Mouse (Mus musculus): ENCODE results near the gene Bnc2. TPM values are rescaled to one million over a fixed set of nuclear protein-coding genes. Genes with fewer than 3 reads are reported as not detected.

Bnc2 gene
- polyA plus RNA-seq, 1 experiment: 6.4 TPM

- Histone ChIP-seq H3K36me3 (ENCODE audit: control insufficient read depth, insufficient read depth) (no peaks in the 10 kb centered on the region), H3K4me3 (no peak overlapping the region), H3K27me3 (ENCODE audit: control insufficient read depth, insufficient read depth, insufficient read length) (no peaks in the 10 kb centered on the region), H3ac (ENCODE audit: control insufficient read depth, insufficient read length) (no peak overlapping the region), H3K79me2 (ENCODE audit: control insufficient read depth, insufficient read depth) (peaks cover 66% of the 10 kb centered on the region), H3K4me2 (ENCODE audit: low read depth) (no peak overlapping the region)
- peak; percentile 47; the same call in 1 of the 2 replicates for TF ChIP-seq CEBPB (IDR thresholded peaks at IDR 0.05; ENCODE audit: insufficient read depth, poor library complexity, severe bottlenecking)
- no peak for TF ChIP-seq MYOD1 (IDR thresholded peaks at IDR 0.05; ENCODE audit: control insufficient read depth in 1 of 3, insufficient read length in 2 of 3, low read depth in 2 of 3)
Measured at GRCm38 (mm10) chr4:84621785-84622184, 53.3 kb downstream of the Bnc2 start.

GRCm38 (mm10) chr4:84609861-84610260 lies 65.2 kb downstream of the Bnc2 start:
- Histone ChIP-seq H3K4me2 (ENCODE audit: low read depth) (no peak overlapping the region), H3K79me2 (ENCODE audit: control insufficient read depth, insufficient read depth) (peaks cover 39% of the 10 kb centered on the region), H3K36me3 (ENCODE audit: control insufficient read depth, insufficient read depth) (no peaks in the 10 kb centered on the region), H3ac (ENCODE audit: control insufficient read depth, insufficient read length) (no peak overlapping the region), H3K27me3 (ENCODE audit: control insufficient read depth, insufficient read depth, insufficient read length) (no peaks in the 10 kb centered on the region), H3K4me3 (no peak overlapping the region)
- no peak for TF ChIP-seq TCF12 (IDR thresholded peaks at IDR 0.05; ENCODE audit: insufficient read depth, poor library complexity, severe bottlenecking)
- TF ChIP-seq SRF (IDR thresholded peaks at IDR 0.05; ENCODE audit: control insufficient read depth, insufficient read length, low read depth): no peak
- TF ChIP-seq CEBPB (IDR thresholded peaks at IDR 0.05; ENCODE audit: insufficient read depth, poor library complexity, severe bottlenecking): no peak
- no peak for TF ChIP-seq MAX (IDR thresholded peaks at IDR 0.05; ENCODE audit: low read depth)
- TF ChIP-seq POLR2A (IDR thresholded peaks at IDR 0.05; ENCODE audit: insufficient read length, low read depth): no peak
- no peak for TF ChIP-seq TCF3 (IDR thresholded peaks at IDR 0.05; ENCODE audit: insufficient read length, low read depth)
- TF ChIP-seq E2F4 (IDR thresholded peaks at IDR 0.05; ENCODE audit: insufficient read depth): no peak
- TF ChIP-seq REST (IDR thresholded peaks at IDR 0.05; ENCODE audit: insufficient read depth, insufficient read length): no peak
- TF ChIP-seq USF1 (IDR thresholded peaks at IDR 0.05; ENCODE audit: low read depth): no peak
- TF ChIP-seq MYOG (IDR thresholded peaks at IDR 0.05; ENCODE audit: control insufficient read depth in 1 of 3, insufficient read depth in 1 of 3, insufficient read length in 2 of 3, low read depth in 2 of 3): no peak
- no peak for TF ChIP-seq MYOD1 (IDR thresholded peaks at IDR 0.05; ENCODE audit: control insufficient read depth in 1 of 3, insufficient read length in 2 of 3, low read depth in 2 of 3)
- no peak for TF ChIP-seq POLR2AphosphoS2 (IDR thresholded peaks at IDR 0.05; ENCODE audit: insufficient read length, low read depth)

- Histone ChIP-seq H3ac (ENCODE audit: control insufficient read depth, insufficient read length) (no peak overlapping the region), H3K27me3 (ENCODE audit: control insufficient read depth, insufficient read depth, insufficient read length) (no peaks in the 10 kb centered on the region), H3K79me2 (ENCODE audit: control insufficient read depth, insufficient read depth) (peaks cover 65% of the 10 kb centered on the region), H3K4me3 (no peak overlapping the region), H3K36me3 (ENCODE audit: control insufficient read depth, insufficient read depth) (no peaks in the 10 kb centered on the region), H3K4me2 (ENCODE audit: low read depth) (no peak overlapping the region)
- TF ChIP-seq USF1 (IDR thresholded peaks at IDR 0.05; ENCODE audit: low read depth): no peak
Measured at GRCm38 (mm10) chr4:84604461-84604860, 70.6 kb downstream of the Bnc2 start.

- H3K36me3 ChIP-seq (ENCODE audit: control insufficient read depth, insufficient read depth): peaks cover 6% of the 10 kb centered on the region
- peaks cover 36% of the 10 kb centered on the region for H3K79me2 ChIP-seq (ENCODE audit: control insufficient read depth, insufficient read depth)
- TF ChIP-seq TCF3 (IDR thresholded peaks at IDR 0.05; ENCODE audit: insufficient read length, low read depth) (no peak), MAX (IDR thresholded peaks at IDR 0.05; ENCODE audit: low read depth) (no peak), REST (IDR thresholded peaks at IDR 0.05; ENCODE audit: insufficient read depth, insufficient read length) (no peak), TCF12 (IDR thresholded peaks at IDR 0.05; ENCODE audit: insufficient read depth, poor library complexity, severe bottlenecking) (no peak), MYOG (IDR thresholded peaks at IDR 0.05; ENCODE audit: control insufficient read depth in 1 of 3, insufficient read depth in 1 of 3, insufficient read length in 2 of 3, low read depth in 2 of 3) (no peak), SRF (IDR thresholded peaks at IDR 0.05; ENCODE audit: control insufficient read depth, insufficient read length, low read depth) (no peak), USF1 (IDR thresholded peaks at IDR 0.05; ENCODE audit: low read depth) (no peak)
- no peaks in the 10 kb centered on the region for H3K27me3 ChIP-seq (ENCODE audit: control insufficient read depth, insufficient read depth, insufficient read length)
- H3K4me2 ChIP-seq (ENCODE audit: low read depth): no peak overlapping the region
- H3K4me3 ChIP-seq: no peak overlapping the region
- H3ac ChIP-seq (ENCODE audit: control insufficient read depth, insufficient read length): no peak overlapping the region
Measured at GRCm38 (mm10) chr4:84580260-84580952, 94.7 kb downstream of the Bnc2 start.

- no peaks in the 10 kb centered on the region for H3K27me3 ChIP-seq (ENCODE audit: control insufficient read depth, insufficient read depth, insufficient read length)
- no peak for TF ChIP-seq CEBPB (IDR thresholded peaks at IDR 0.05; ENCODE audit: insufficient read depth, poor library complexity, severe bottlenecking)
- no peak for TF ChIP-seq REST (IDR thresholded peaks at IDR 0.05; ENCODE audit: insufficient read depth, insufficient read length)
- TF ChIP-seq E2F4 (IDR thresholded peaks at IDR 0.05; ENCODE audit: insufficient read depth): no peak
- no peak overlapping the region for H3ac ChIP-seq (ENCODE audit: control insufficient read depth, insufficient read length)
- peaks cover 44% of the 10 kb centered on the region for H3K79me2 ChIP-seq (ENCODE audit: control insufficient read depth, insufficient read depth)
- H3K36me3 ChIP-seq (ENCODE audit: control insufficient read depth, insufficient read depth): peaks cover 6% of the 10 kb centered on the region
- no peak overlapping the region for H3K4me2 ChIP-seq (ENCODE audit: low read depth)
- no peak overlapping the region for H3K4me3 ChIP-seq
Measured at GRCm38 (mm10) chr4:84578296-84578695, 96.8 kb downstream of the Bnc2 start.

- TF ChIP-seq MYOD1 (IDR thresholded peaks at IDR 0.05; ENCODE audit: control insufficient read depth in 1 of 3, insufficient read length in 2 of 3, low read depth in 2 of 3) (no peak), POLR2A (IDR thresholded peaks at IDR 0.05; ENCODE audit: insufficient read length, low read depth) (no peak), TCF12 (IDR thresholded peaks at IDR 0.05; ENCODE audit: insufficient read depth, poor library complexity, severe bottlenecking) (no peak), MAX (IDR thresholded peaks at IDR 0.05; ENCODE audit: low read depth) (no peak), E2F4 (IDR thresholded peaks at IDR 0.05; ENCODE audit: insufficient read depth) (no peak), SRF (IDR thresholded peaks at IDR 0.05; ENCODE audit: control insufficient read depth, insufficient read length, low read depth) (no peak), USF1 (IDR thresholded peaks at IDR 0.05; ENCODE audit: low read depth) (no peak), MYOG (IDR thresholded peaks at IDR 0.05; ENCODE audit: control insufficient read depth in 1 of 3, insufficient read depth in 1 of 3, insufficient read length in 2 of 3, low read depth in 2 of 3) (no peak), CEBPB (IDR thresholded peaks at IDR 0.05; ENCODE audit: insufficient read depth, poor library complexity, severe bottlenecking) (no peak), REST (IDR thresholded peaks at IDR 0.05; ENCODE audit: insufficient read depth, insufficient read length) (no peak), POLR2AphosphoS2 (IDR thresholded peaks at IDR 0.05; ENCODE audit: insufficient read length, low read depth) (no peak), TCF3 (IDR thresholded peaks at IDR 0.05; ENCODE audit: insufficient read length, low read depth) (no peak)
- H3K79me2 ChIP-seq (ENCODE audit: control insufficient read depth, insufficient read depth): peaks cover 67% of the 10 kb centered on the region
Measured at GRCm38 (mm10) chr4:84566123-84566522, 109.0 kb downstream of the Bnc2 start.

More at GRCm38 (mm10) chr4:84566123-84566522, 109.0 kb downstream of the Bnc2 start:
- Histone ChIP-seq H3ac (ENCODE audit: control insufficient read depth, insufficient read length) (no peak overlapping the region), H3K27me3 (ENCODE audit: control insufficient read depth, insufficient read depth, insufficient read length) (no peaks in the 10 kb centered on the region), H3K4me2 (ENCODE audit: low read depth) (no peak overlapping the region), H3K36me3 (ENCODE audit: control insufficient read depth, insufficient read depth) (no peaks in the 10 kb centered on the region), H3K4me3 (no peak overlapping the region)
